Mouse (Mus musculus): ENCODE data around the gene Calm3. TPM values are rescaled to one million over a fixed set of nuclear protein-coding genes. Genes with fewer than 3 reads are reported as not detected.

The Calm3 gene
- total and polyA plus RNA-seq, 3 experiments: 294 to 623 (median 326) TPM

GRCm38 (mm10) chr7:16911904-16912303 is 12.0 kb downstream of the Calm3 start:
- H3K9ac ChIP-seq (ENCODE audit: insufficient read depth, low read depth): no peak overlapping the region
- no peak for DNase-seq (ENCODE audit: extremely low read depth)
- dilution Hi-C loops (cut with MboI; ENCODE audit: extremely low pct_ligation_motif_present, extremely low pct_unique_long_range_greater_than_20kb, low sequenced_read_pairs): no loop called here
- H3K4me2 ChIP-seq (ENCODE audit: insufficient read depth, low read depth, poor library complexity, severe bottlenecking): no peak overlapping the region
- no peaks in the 10 kb centered on the region for H3K79me2 ChIP-seq (replicated peaks; ENCODE audit: control insufficient read depth, extremely low read depth, insufficient read depth, poor library complexity, severe bottlenecking)
- no peak overlapping the region for H3K27ac ChIP-seq (ENCODE audit: insufficient read depth, low read depth)
- H3K9me3 ChIP-seq (replicated peaks; ENCODE audit: low read length): no peaks in the 10 kb centered on the region
- in situ Hi-C loops (cut with MboI; ENCODE audit: low pct_ligation_motif_present, low pct_unique_long_range_greater_than_20kb, low sequenced_read_pairs): no loop called here
- H3K27me3 ChIP-seq (replicated peaks): no peaks in the 10 kb centered on the region
- H3K36me3 ChIP-seq (replicated peaks in 1 of 2; ENCODE audit: control insufficient read depth in 1 of 2, insufficient read depth in 1 of 2, low read length in 1 of 2): peaks cover 30 to 74% of the 10 kb centered on the region in 2 experiments
- peaks cover 17 to 42% of the 10 kb centered on the region in 2 experiments for H3K4me1 ChIP-seq (ENCODE audit: control insufficient read depth in 1 of 2, insufficient read depth in 2 of 2)
- no peak overlapping the region for H3K4me3 ChIP-seq (replicated peaks in 1 of 3; ENCODE audit: low read depth in 2 of 3, low read length in 2 of 3, poor library complexity in 1 of 3)
- peak in 1 of 2 experiments; percentile 9; a peak in 1 of 4 replicates for TF ChIP-seq CTCF (conservative IDR thresholded peaks at IDR 0.05 in 1 of 2, IDR thresholded peaks at IDR 0.05 in 1 of 2; ENCODE audit: low read depth in 2 of 2, low read length in 2 of 2)
- no peak for TF ChIP-seq ELF1 (IDR thresholded peaks at IDR 0.05; ENCODE audit: low read depth, low read length)

GRCm38 (mm10) chr7:16909909-16910308 is 14.0 kb downstream of the Calm3 start:
- no peaks in the 10 kb centered on the region for H3K79me2 ChIP-seq (replicated peaks; ENCODE audit: control insufficient read depth, extremely low read depth, insufficient read depth, poor library complexity, severe bottlenecking)
- no peak for DNase-seq (ENCODE audit: extremely low read depth)
- no peak overlapping the region for H3K9ac ChIP-seq (ENCODE audit: insufficient read depth, low read depth)
- H3K27ac ChIP-seq (ENCODE audit: insufficient read depth, low read depth): no peak overlapping the region
- H3K27me3 ChIP-seq (replicated peaks): no peaks in the 10 kb centered on the region
- dilution Hi-C loops (cut with MboI; ENCODE audit: extremely low pct_ligation_motif_present, extremely low pct_unique_long_range_greater_than_20kb, low sequenced_read_pairs) (no loop called here), in situ Hi-C loops (cut with MboI; ENCODE audit: low pct_ligation_motif_present, low pct_unique_long_range_greater_than_20kb, low sequenced_read_pairs) (loop anchor here (5.0 kb wide), 2 partner anchors 38 to 93 kb away; partner anchors contain the start of genes Fkrp and Strn4)
- H3K9me3 ChIP-seq (replicated peaks; ENCODE audit: low read length): no peaks in the 10 kb centered on the region
- H3K36me3 ChIP-seq (replicated peaks in 1 of 2; ENCODE audit: control insufficient read depth in 1 of 2, insufficient read depth in 1 of 2, low read length in 1 of 2): peaks cover 12 to 54% of the 10 kb centered on the region in 2 experiments
- H3K4me2 ChIP-seq (ENCODE audit: insufficient read depth, low read depth, poor library complexity, severe bottlenecking): no peak overlapping the region
- H3K4me1 ChIP-seq (ENCODE audit: control insufficient read depth in 1 of 2, insufficient read depth in 2 of 2): peaks cover 31 to 60% of the 10 kb centered on the region in 2 experiments
- H3K4me3 ChIP-seq (replicated peaks in 1 of 3; ENCODE audit: low read depth in 2 of 3, low read length in 2 of 3, poor library complexity in 1 of 3): no peak overlapping the region
- TF ChIP-seq POLR2A (IDR thresholded peaks at IDR 0.05; ENCODE audit: low read depth, low read length) (no peak), UBTF (IDR thresholded peaks at IDR 0.05; ENCODE audit: low read depth, low read length) (no peak)

- Histone ChIP-seq H3K4me2 (ENCODE audit: insufficient read depth, low read depth, poor library complexity, severe bottlenecking) (no peak overlapping the region), H3K36me3 (replicated peaks in 1 of 2; ENCODE audit: control insufficient read depth in 1 of 2, insufficient read depth in 1 of 2, low read length in 1 of 2) (peaks cover 3 to 43% of the 10 kb centered on the region in 2 experiments), H3K9me3 (replicated peaks; ENCODE audit: low read length) (no peaks in the 10 kb centered on the region), H3K27ac (ENCODE audit: insufficient read depth, low read depth) (no peak overlapping the region), H3K27me3 (replicated peaks) (no peaks in the 10 kb centered on the region), H3K79me2 (replicated peaks; ENCODE audit: control insufficient read depth, extremely low read depth, insufficient read depth, poor library complexity, severe bottlenecking) (no peaks in the 10 kb centered on the region), H3K4me3 (replicated peaks in 1 of 3; ENCODE audit: low read depth in 2 of 3, low read length in 2 of 3, poor library complexity in 1 of 3) (peak overlapping the region in 1 of 3 experiments; percentile 63), H3K9ac (ENCODE audit: insufficient read depth, low read depth) (no peak overlapping the region), H3K4me1 (ENCODE audit: control insufficient read depth in 1 of 2, insufficient read depth in 2 of 2) (peaks cover 39 to 69% of the 10 kb centered on the region in 2 experiments)
- in situ Hi-C loops (cut with MboI; ENCODE audit: low pct_ligation_motif_present, low pct_unique_long_range_greater_than_20kb, low sequenced_read_pairs): loop anchor here (5.0 kb wide), 2 partner anchors 37 to 92 kb away; partner anchors contain the start of genes Fkrp and Strn4
- no peak for TF ChIP-seq JUN (IDR thresholded peaks at IDR 0.05; ENCODE audit: insufficient read depth, low read depth, low read length)
- TF ChIP-seq ETS1 (conservative IDR thresholded peaks at IDR 0.05; ENCODE audit: low read depth, low read length): no peak
- TF ChIP-seq MYC (IDR thresholded peaks at IDR 0.05; ENCODE audit: low read depth, low read length): no peak
- dilution Hi-C loops (cut with MboI; ENCODE audit: extremely low pct_ligation_motif_present, extremely low pct_unique_long_range_greater_than_20kb, low sequenced_read_pairs): no loop called here
- DNase-seq (ENCODE audit: extremely low read depth): no peak
Measured at GRCm38 (mm10) chr7:16908859-16909258, 15.1 kb downstream of the Calm3 start.

Measured in CH12.LX (cell line).